Mouse (Mus musculus) neural tube, embryonic 10.5 days (tissue): ENCODE measurements around the gene Ezh1.
"Not testable (repeated sequence)": the region's sequence is repeated elsewhere in the genome, so short reads cannot be mapped to it uniquely, and the experiment has no call there.

Source experiments
- DNase-seq: peaks from one replicate; pipeline ENCODE4 v3.0.0-alpha.2; 2017; ENCODE audit warnings: low spot score; ENCODE audit errors: extremely low spot score

Gene Ezh1

GRCm38 (mm10) chr11:101169301-101170107 lies 56.8 kb downstream of the Ezh1 start:
- no peak for DNase-seq

- no peak for DNase-seq
Measured at GRCm38 (mm10) chr11:101168301-101168980, 57.8 kb downstream of the Ezh1 start.

DNA sequence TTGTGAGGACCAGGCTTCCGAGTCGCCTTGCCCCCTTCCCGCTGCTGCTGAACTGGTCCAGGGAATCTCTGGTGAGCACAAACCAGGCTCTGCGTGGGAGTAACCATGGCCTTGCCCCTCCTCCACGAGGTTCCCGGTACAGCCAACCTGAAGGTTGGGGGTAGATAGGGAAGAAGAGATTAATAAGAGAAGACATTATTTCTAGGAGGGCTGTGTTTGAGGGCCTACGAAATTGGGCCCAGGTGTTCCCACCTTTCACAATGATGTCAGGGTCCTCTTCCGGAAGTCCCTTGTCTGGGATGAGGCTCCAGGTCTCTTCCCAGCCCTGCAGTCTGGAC lies 58.3 kb downstream of the Ezh1 start:
- no peak for DNase-seq

DNA sequence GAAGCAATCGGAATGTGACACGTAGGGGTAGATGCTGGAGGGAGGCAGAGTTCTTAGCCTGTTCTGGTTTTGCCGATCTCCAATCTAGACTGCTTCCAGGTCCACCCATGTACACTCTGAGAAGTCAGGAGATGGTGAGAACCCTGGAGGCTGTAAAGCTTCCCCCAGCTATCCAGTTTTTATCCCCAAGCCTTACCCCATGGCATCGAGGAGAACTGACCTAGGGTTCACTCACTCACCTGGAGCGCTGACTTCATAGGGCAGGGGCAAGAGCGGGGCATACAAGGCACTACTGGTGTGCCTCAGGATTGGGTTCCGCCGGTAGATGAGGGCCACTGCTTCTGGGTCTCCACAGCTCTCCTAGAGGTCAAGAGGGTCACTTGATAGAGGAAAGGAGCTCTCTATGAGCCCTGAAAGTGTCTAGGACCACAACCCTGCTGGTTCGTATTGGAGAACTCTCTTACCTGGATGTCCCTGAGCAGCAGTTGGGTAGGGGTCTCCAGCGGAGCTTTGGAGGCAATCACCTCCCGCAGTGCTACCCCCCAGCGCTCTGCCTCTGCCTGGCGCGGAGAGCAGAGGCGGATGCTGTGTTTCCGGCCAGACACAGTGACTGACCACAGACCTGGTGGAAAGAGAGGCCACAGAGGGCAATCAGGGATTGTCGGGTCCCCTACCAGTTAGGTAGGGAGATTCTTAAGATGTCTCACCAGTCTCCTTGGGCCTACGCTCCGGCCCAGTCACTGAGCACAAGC lies 58.9 kb downstream of the Ezh1 start:
- DNase-seq: no peak

DNA sequence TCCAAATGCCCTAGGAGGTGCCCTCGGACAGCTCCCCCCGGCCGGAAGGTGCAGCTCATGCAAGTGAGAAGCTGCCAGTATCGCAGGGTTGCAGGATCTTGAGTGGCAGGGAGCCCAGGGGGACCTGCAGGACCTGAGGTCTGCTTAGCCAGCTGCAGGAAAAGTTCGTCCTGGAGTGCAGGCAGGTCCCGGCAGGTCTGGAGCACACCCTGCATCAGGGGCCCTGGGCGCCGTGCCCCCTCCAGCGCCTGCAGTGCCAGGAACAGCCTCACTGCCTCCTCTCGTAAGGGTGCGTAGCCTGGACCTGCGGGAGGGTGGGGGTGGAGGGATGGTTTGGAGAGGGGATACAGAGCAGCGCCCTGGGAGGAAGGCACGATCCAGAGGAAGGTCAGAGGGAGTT lies 59.9 kb downstream of the Ezh1 start:
- DNase-seq: no peak

- DNase-seq: peak; percentile 52
Measured at GRCm38 (mm10) chr11:101164677-101165580, 61.3 kb downstream of the Ezh1 start.

DNA sequence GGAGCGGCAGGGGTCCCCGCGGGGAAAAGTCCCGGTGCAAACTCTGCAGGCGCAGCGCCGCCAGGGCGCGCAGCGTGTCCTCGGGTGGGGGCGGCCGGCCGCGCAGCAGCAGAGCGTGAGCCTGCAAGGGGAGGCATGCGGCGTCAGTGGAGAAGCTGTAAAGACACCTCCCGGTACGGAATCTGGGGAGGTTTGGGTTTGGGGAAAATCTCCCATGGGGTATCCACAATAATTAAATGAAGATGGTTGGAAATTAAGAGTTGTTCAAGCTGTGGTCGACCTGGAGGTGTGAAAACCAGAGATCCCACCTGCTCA lies 62.0 kb downstream of the Ezh1 start:
- peak; percentile 43 for DNase-seq

GRCm38 (mm10) chr11:101163476-101164350 lies 62.5 kb downstream of the Ezh1 start:
- DNase-seq: peak; percentile 47

- no peak for DNase-seq
Measured at GRCm38 (mm10) chr11:101162772-101163171, 63.5 kb downstream of the Ezh1 start.

GRCm38 (mm10) chr11:101162301-101162700 lies 64.0 kb downstream of the Ezh1 start:
- no peak for DNase-seq

- no peak for DNase-seq
Measured at GRCm38 (mm10) chr11:101161551-101161950, 64.7 kb downstream of the Ezh1 start.

GRCm38 (mm10) chr11:101160981-101161505 lies 65.2 kb downstream of the Ezh1 start:
- DNase-seq: not testable (repeated sequence)

DNA sequence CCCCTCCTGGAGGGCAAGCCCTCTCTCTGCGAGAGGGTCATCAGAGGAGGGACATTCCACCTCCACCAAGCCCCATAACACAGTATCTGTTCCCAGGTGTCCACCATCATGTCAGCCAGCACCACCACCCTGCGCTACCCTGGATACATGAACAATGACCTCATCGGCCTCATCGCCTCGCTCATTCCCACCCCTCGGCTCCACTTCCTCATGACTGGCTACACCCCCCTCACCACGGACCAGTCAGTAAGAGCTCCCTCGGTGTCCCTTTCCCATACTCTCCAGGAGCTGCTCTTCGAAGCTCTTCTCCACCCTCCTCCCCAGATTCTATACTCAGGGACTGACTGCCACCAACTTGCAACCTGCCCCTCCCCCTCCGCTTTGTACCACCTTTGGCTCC lies 66.1 kb downstream of the Ezh1 start:
- DNase-seq: not testable (repeated sequence)

DNA sequence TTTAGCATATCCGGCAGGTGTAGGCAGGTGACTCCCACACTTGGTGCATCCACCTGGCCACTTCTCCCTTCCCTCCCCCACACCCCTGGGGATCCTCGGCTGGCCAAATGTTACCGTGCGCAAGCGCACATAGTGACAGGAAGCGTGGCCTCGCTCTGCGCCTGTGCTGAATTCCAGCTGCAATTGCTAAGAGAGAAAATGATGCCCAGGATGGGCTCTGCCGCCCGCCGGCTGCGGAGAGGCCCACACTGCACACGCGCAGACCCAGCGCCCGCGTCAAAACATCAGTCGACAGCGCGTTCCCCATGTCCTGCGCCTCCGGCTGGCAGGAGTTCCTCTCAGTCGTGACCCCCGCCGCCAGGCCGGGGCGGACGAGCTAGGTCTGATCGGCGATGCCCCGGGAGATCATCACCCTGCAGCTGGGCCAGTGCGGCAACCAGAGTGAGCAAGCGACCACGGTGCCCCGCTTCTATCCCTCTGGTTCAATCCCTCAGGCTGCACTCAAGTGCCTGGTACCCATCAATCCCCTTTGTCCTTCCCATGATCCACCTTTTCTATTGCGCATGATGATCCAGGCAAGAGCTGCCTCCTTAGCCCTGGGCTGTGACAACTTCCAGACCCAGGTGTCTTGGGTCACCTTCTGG lies 70.4 kb downstream of the Ezh1 start, which contains the start of gene Tubg2:
Tubg2 (plus strand) TSS at position 180 of the 644 bp plus-strand sequence.
- DNase-seq: peak; percentile 62

- no peak for DNase-seq
Measured at GRCm38 (mm10) chr11:101155151-101155550, 71.1 kb downstream of the Ezh1 start.

DNA sequence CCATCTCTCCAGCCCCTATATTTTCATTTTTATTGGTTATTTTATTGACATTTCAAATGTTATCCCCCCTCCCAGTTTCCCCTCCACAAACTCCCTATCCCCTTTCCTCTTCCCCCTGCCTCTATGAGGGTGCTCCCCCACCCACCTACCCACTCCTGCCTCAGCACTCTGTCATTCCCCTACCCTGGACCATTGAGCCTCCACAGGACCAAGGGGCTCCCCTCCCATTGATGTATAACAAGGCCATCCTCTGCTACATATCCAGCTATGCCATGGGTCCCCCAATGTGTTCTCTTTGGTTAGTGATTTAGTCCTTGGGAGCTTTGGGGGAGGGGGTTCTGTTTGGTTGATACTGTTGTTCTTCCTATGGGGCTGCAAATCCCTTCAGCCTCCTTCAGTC lies 71.6 kb downstream of the Ezh1 start:
- no peak for DNase-seq

- no peak for DNase-seq
Measured at GRCm38 (mm10) chr11:101152825-101153224, 73.4 kb downstream of the Ezh1 start.

DNA sequence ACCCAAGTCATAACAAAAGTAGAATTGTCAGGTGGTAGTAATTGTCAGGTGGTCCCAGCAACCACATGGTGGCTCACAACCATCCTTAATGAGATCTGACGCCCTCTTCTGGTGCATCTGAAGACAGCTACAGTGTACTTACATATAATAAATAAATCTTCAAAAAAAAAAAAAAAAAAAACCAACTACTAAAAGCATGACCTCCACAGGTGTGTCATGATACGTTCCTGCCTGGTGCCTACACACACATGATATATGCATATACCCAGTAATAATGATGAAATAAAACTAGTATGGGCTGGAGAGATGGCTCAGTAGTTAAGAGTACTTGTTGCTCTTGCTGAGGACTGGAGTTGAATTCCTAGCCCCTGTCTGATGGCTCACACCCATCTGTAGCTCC lies 75.2 kb downstream of the Ezh1 start:
- no peak for DNase-seq
